Mouse (Mus musculus): ENCODE measurements around the gene Camp. TPM values are rescaled to one million over a fixed set of nuclear protein-coding genes. Genes with fewer than 3 reads are reported as not detected.

Camp gene
- total and polyA plus RNA-seq, 3 experiments: 0.13 TPM; not detected in 2

- H3K27me3 ChIP-seq (ENCODE audit: control insufficient read depth in 1 of 2, insufficient read depth in 2 of 2, low read length in 2 of 2): no peaks in the 10 kb centered on the region
- TF ChIP-seq SMC3 (IDR thresholded peaks at IDR 0.05; ENCODE audit: low read depth, low read length) (no peak), ZMIZ1 (IDR thresholded peaks at IDR 0.05; ENCODE audit: low read depth, low read length) (no peak), MXI1 (IDR thresholded peaks at IDR 0.05; ENCODE audit: low read depth, low read length) (peak; percentile 38; the same call in 1 of the 2 replicates), POLR2A (IDR thresholded peaks at IDR 0.05; ENCODE audit: control insufficient read depth in 1 of 2, insufficient read depth in 1 of 2, low read depth in 1 of 2, low read length in 2 of 2, poor library complexity in 1 of 2) (no peak; a peak in 1 of 4 replicates), CTCF (IDR thresholded peaks at IDR 0.05 in 2 of 3, conservative IDR thresholded peaks at IDR 0.05 in 1 of 3; ENCODE audit: control insufficient read depth in 1 of 3, insufficient read depth in 1 of 3, low read depth in 2 of 3, low read length in 3 of 3, poor library complexity in 1 of 3, severe bottlenecking in 1 of 3) (peak; percentile 24 to 34 (median 27); a peak in 5 of 6 replicates), BHLHE40 (IDR thresholded peaks at IDR 0.05; ENCODE audit: borderline replicate concordance, low read depth, low read length) (no peak), MAX (IDR thresholded peaks at IDR 0.05; ENCODE audit: low read length) (peak; percentile 42; the same call in 1 of the 2 replicates), RAD21 (IDR thresholded peaks at IDR 0.05; ENCODE audit: low read depth, low read length) (peak; percentile 14), MYC (IDR thresholded peaks at IDR 0.05; ENCODE audit: low read depth, low read length) (peak; percentile 68; the same call in 1 of the 2 replicates), ZC3H11A (IDR thresholded peaks at IDR 0.05; ENCODE audit: low read depth, low read length) (no peak), E2F4 (IDR thresholded peaks at IDR 0.05; ENCODE audit: borderline replicate concordance, low read depth, low read length) (no peak), SIN3A (IDR thresholded peaks at IDR 0.05; ENCODE audit: low read length) (0 out of 2 replicates have a peak, but pooled peaks have one; percentile 40), ELF1 (IDR thresholded peaks at IDR 0.05; ENCODE audit: low read depth, low read length) (no peak)
- H3K9ac ChIP-seq (ENCODE audit: control insufficient read depth, low read depth, low read length, poor library complexity, severe bottlenecking): peak overlapping the region; percentile 95
- peaks cover 40 to 41% of the 10 kb centered on the region in 2 experiments for H3K36me3 ChIP-seq (ENCODE audit: control insufficient read depth in 1 of 2, insufficient read depth in 2 of 2, low read length in 2 of 2)
- no peaks in the 10 kb centered on the region for H3K9me3 ChIP-seq (replicated peaks; ENCODE audit: insufficient read depth, low read length)
- DNase-seq (ENCODE audit: low read depth, low spot score): peak; percentile 74
- H3K4me1 ChIP-seq (ENCODE audit: control insufficient read depth in 1 of 2, insufficient read depth in 2 of 2, low read length in 2 of 2): peaks cover 2 to 4% of the 10 kb centered on the region in 2 experiments; a peak in 1 of 4 replicates
- H3K4me3 ChIP-seq (ENCODE audit: control insufficient read depth in 1 of 2, insufficient read depth in 1 of 2, low read depth in 2 of 2, low read length in 2 of 2): peak overlapping the region; percentile 92 to 97
- H3K27ac ChIP-seq (ENCODE audit: control insufficient read depth, low read depth, low read length): no peak overlapping the region
- H3K79me2 ChIP-seq (ENCODE audit: control insufficient read depth, insufficient read depth, low read length, poor library complexity): peaks cover 46% of the 10 kb centered on the region
Measured at GRCm38 (mm10) chr9:109877666-109878065, 28.2 kb upstream of the Camp start.

DNA sequence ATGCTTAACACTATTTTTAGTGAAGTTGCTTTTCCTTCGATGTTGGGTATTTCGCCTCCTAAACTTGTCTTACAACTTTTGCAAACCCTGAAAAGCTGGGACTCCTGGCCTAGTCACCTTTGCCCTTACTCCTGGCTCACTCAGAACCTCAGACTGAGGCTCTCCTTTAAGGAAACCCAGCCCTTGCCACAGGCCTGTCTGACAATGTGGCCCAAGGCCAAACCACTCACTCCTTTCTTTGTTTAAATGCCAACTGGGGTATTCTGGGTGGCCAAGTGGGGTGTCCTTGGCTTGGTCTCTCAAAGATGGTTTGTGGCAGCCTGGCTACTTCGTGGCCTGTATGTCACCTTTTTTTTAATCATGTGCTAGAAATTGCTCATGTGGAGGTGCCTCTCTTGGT, 27.3 kb upstream of the Camp start:
- Histone ChIP-seq H3K27me3 (ENCODE audit: control insufficient read depth in 1 of 2, insufficient read depth in 2 of 2, low read length in 2 of 2) (no peaks in the 10 kb centered on the region), H3K9me3 (replicated peaks; ENCODE audit: insufficient read depth, low read length) (no peaks in the 10 kb centered on the region), H3K9ac (ENCODE audit: control insufficient read depth, low read depth, low read length, poor library complexity, severe bottlenecking) (peak overlapping the region; percentile 95), H3K4me1 (ENCODE audit: control insufficient read depth in 1 of 2, insufficient read depth in 2 of 2, low read length in 2 of 2) (peaks cover 2 to 9% of the 10 kb centered on the region in 2 experiments; a peak in 1 of 4 replicates), H3K4me3 (ENCODE audit: control insufficient read depth in 1 of 2, insufficient read depth in 1 of 2, low read depth in 2 of 2, low read length in 2 of 2) (peak overlapping the region; percentile 92 to 97), H3K79me2 (ENCODE audit: control insufficient read depth, insufficient read depth, low read length, poor library complexity) (peaks cover 46% of the 10 kb centered on the region), H3K27ac (ENCODE audit: control insufficient read depth, low read depth, low read length) (peak overlapping the region; percentile 99), H3K36me3 (ENCODE audit: control insufficient read depth in 1 of 2, insufficient read depth in 2 of 2, low read length in 2 of 2) (peaks cover 34 to 37% of the 10 kb centered on the region in 2 experiments)
- TF ChIP-seq CHD1 (IDR thresholded peaks at IDR 0.05; ENCODE audit: low read depth, low read length): peak; percentile 80; the same call in 1 of the 2 replicates
- no peak for TF ChIP-seq JUND (IDR thresholded peaks at IDR 0.05; ENCODE audit: low read depth, low read length)
- TF ChIP-seq MXI1 (IDR thresholded peaks at IDR 0.05; ENCODE audit: low read depth, low read length): peak; percentile 60; the same call in 1 of the 2 replicates
- 0 out of 2 replicates have a peak, but pooled peaks have one; percentile 17 for TF ChIP-seq ETS1 (IDR thresholded peaks at IDR 0.05; ENCODE audit: low read depth, low read length)
- DNase-seq (ENCODE audit: low read depth, low spot score): peak; percentile 69

Data from MEL (cell line).